Mouse (Mus musculus) neural tube, embryonic 11.5 days (tissue): Measurements from ENCODE around the gene Sap25. TPM values are rescaled to one million over a fixed set of nuclear protein-coding genes. Genes with fewer than 3 reads are reported as not detected.
A peak's percentile ranks its signal among the peaks of the same experiment; 100 is the strongest.

Source experiments
- ATAC-seq: fragments of 200-750 bp; cut with Nextera tagmentation; 2 replicates; pipeline ENCODE4 v1.8.0; 2017; ENCODE audit warnings: moderate number of reproducible peaks, mild to moderate bottlenecking, moderate TSS enrichment, moderate library complexity; ENCODE audit not compliant: insufficient read depth, low FRiP score, low TSS enrichment
- DNase-seq: peaks from one replicate; pipeline ENCODE4 v3.0.0-alpha.2; 2015; ENCODE audit warnings: low spot score
- H3K27ac ChIP-seq: fragments of 300-500 bp; sonication (generic); 2 replicates; pipeline ENCODE4 v1.5.1; 2014; ENCODE audit warnings: low read depth, mild to moderate bottlenecking, low read length
- H3K27me3 ChIP-seq: fragments of 300-500 bp; sonication (generic); 2 replicates; pipeline ENCODE4 v1.6.1; 2014; ENCODE audit warnings: mild to moderate bottlenecking, low read length, mixed read lengths; ENCODE audit not compliant: control insufficient read depth, insufficient read depth
- H3K36me3 ChIP-seq: fragments of 300-500 bp; sonication (generic); 2 replicates; pipeline ENCODE4 v1.6.1; 2014; ENCODE audit warnings: mild to moderate bottlenecking, low read length, moderate library complexity, mixed read lengths; ENCODE audit not compliant: control insufficient read depth, insufficient read depth
- H3K4me1 ChIP-seq: fragments of 300-500 bp; sonication (generic); 2 replicates; pipeline ENCODE4 v1.6.1; 2014; ENCODE audit warnings: low read length, mixed read lengths; ENCODE audit not compliant: control insufficient read depth, insufficient read depth
- H3K4me2 ChIP-seq: fragments of 300-500 bp; sonication (generic); 2 replicates; pipeline ENCODE4 v1.6.1; 2014; ENCODE audit warnings: low read depth, mild to moderate bottlenecking, moderate library complexity
- H3K4me3 ChIP-seq: fragments of 300-500 bp; sonication (generic); 2 replicates; pipeline ENCODE4 v1.5.1; 2014; ENCODE audit warnings: low read depth, low read length
- H3K9ac ChIP-seq: fragments of 300-500 bp; sonication (generic); 2 replicates; pipeline ENCODE4 v1.6.1; 2014; ENCODE audit warnings: mild to moderate bottlenecking, low read length
- H3K9me3 ChIP-seq: fragments of 300-500 bp; sonication (generic); 2 replicates; pipeline ENCODE4 v1.6.1; 2016; ENCODE audit warnings: low read length; ENCODE audit not compliant: control insufficient read depth
- WGBS: fragments of 180-500 bp; shearing (Covaris S2); extraction: QIAGEN DNeasy Blood & Tissue Kit; methylation state at CpG from one replicate; pipeline ENCODE4 v1.1.7; 2014; 5-methylcytosine and 5-hydroxymethylcytosine counted together
- polyA plus RNA-seq: library from polyadenylated mRNA; unstranded; fragments of >200 nt; fragmentation: Nextera tagmentation; extraction: Ambion mirVana; gene quantifications from 2 replicates; pipeline ENCODE4 v1.2.1, GENCODE M21; 2014

Sap25 gene
- polyA plus RNA-seq, 1 experiment from 2014 or later, result 6.0 TPM

- H3K4me3 ChIP-seq, result no peak overlapping the region
- no peak overlapping the region for H3K9ac ChIP-seq
- H3K27ac ChIP-seq, result no peak overlapping the region
- H3K27me3 ChIP-seq, result no peaks in the 10 kb centered on the region
- no peak for DNase-seq
- WGBS, result 86% methylated on average over 4 of the region's 4 CpGs
- peaks cover 13% of the 10 kb centered on the region for H3K4me1 ChIP-seq
- no peaks in the 10 kb centered on the region for H3K9me3 ChIP-seq
- ATAC-seq, result no peak
- H3K36me3 ChIP-seq, result no peaks in the 10 kb centered on the region
- H3K4me2 ChIP-seq, result no peak overlapping the region
Observed at GRCm38 (mm10) chr5:137679726-137680125, 38.6 kb downstream of the Sap25 start.

DNA sequence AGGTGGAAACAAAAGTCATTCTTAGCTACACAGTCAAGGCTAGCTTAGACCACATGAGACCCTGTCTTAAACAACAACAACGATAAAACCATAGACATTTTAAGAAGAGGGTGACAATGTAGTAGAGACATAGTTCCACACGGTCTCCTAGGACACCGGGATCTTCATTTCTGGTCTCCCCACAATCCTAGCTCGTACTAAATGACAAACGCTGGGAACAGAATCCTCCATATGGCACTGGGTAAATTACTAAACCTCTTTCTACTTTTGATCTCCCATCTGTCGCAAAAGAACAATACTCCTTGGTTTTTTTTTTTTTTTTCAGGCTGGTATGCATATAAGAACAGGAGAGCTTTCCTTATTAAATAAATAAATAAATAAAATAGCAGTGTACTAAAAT is 41.4 kb downstream of the Sap25 start:
- H3K9ac ChIP-seq, result no peak overlapping the region
- H3K4me3 ChIP-seq, result no peak overlapping the region
- H3K36me3 ChIP-seq, result no peaks in the 10 kb centered on the region
- no peaks in the 10 kb centered on the region for H3K27me3 ChIP-seq
- ATAC-seq, result no peak
- WGBS, result 87% methylated on average over 6 of the region's 6 CpGs
- H3K4me1 ChIP-seq, result peaks cover 13% of the 10 kb centered on the region
- no peaks in the 10 kb centered on the region for H3K9me3 ChIP-seq
- no peak overlapping the region for H3K27ac ChIP-seq
- H3K4me2 ChIP-seq, result no peak overlapping the region; the same call in 1 of the 2 replicates
- no peak for DNase-seq

DNA sequence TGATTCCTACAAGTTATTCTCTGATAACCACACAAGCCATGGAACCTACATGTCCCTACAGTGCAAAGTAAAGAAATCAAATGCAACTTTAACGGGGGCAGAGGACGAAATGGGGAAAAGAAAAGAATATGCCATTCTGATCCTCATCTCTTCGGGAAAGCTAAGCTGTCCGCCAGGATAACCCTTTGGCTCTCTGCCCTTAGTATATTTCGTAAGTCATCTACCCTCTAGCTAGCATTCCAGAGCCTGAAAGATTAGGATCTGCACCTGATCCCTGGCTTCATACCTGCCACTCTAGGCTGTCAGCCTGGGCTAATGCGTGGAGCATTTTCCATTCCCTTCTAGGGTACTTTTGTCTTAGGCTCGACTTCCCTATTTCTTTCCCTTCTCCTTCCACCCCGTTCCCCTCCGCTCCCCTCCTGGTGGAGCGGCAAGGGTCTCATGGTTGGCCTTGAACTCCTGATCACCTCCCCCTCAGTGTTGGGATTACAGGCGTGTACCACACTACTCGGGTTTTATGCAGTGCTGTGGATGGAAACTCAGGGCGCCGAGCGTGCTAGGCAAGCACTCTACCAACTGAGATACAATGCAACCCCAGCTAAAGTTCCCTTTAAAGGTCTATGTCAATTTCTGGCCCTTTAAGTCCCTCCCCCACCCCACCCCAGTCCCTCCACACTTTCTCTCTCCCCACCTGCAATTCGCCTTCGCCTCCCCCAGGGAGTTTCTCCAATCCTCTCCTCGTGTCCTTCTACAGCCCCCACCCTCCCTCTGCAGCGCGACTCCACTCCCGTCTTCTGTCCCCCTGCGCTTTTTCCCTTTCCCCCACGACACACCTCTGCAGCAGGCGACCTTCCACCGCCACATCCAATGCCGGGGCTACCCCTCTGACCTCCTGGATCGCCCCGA is 42.5 kb downstream of the Sap25 start:
- 20% methylated on average over 28 of the region's 28 CpGs for WGBS
- Histone ChIP-seq H3K4me1 (peaks cover 13% of the 10 kb centered on the region), H3K9ac (peak overlapping the region; percentile 66), H3K27me3 (no peaks in the 10 kb centered on the region), H3K4me2 (peak overlapping the region; percentile 86), H3K27ac (peak overlapping the region; percentile 49; the same call in 1 of the 2 replicates), H3K36me3 (no peaks in the 10 kb centered on the region), H3K4me3 (peak overlapping the region; percentile 71), H3K9me3 (no peaks in the 10 kb centered on the region)
- DNase-seq, result peak; percentile 18
- peak; percentile 38; the same call in 1 of the 2 replicates for ATAC-seq

- ATAC-seq, result peak; percentile 97
- Histone ChIP-seq H3K27ac (peak within 1 kb of the TSS; percentile 49; the same call in 1 of the 2 replicates), H3K9me3 (no peaks in the 10 kb centered on the region), H3K4me3 (peak within 1 kb of the TSS; percentile 71), H3K4me1 (peaks cover 13% of the 10 kb centered on the region), H3K4me2 (peak within 1 kb of the TSS; percentile 86), H3K27me3 (no peaks in the 10 kb centered on the region), H3K36me3 (no peaks in the 10 kb centered on the region), H3K9ac (peak within 1 kb of the TSS; percentile 66)
- DNase-seq, result peak; percentile 98
- WGBS, result under 1% methylated on average over 58 of the region's 62 CpGs
Observed at GRCm38 (mm10) chr5:137684294-137685123, 43.4 kb downstream of the Sap25 start, which contains the start of gene Agfg2. Gene Agfg2, minus strand, starts transcription at chr5:137684726.

DNA sequence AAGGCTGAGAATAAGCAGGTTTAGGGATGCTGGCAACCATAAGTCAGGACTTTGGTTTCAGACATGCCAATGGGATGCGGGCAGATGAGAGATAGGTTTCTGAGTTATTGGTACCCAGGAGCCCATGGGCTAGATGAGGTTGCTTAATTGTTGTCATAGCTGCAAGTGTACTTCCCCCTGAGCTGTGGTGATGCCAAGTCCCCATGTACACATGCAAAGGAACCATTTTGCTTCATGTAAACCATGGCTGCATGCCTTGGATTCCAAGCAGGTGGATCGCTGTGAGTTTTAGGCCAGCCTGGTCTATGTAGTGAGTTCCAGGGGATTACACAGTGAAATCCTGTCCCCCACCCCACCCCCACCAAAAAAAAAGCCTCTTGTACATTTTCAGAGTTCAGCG is 44.5 kb downstream of the Sap25 start:
- DNase-seq (no peak), ATAC-seq (no peak)
- Histone ChIP-seq H3K4me3 (no peak overlapping the region), H3K27ac (no peak overlapping the region), H3K4me2 (no peak overlapping the region), H3K36me3 (no peaks in the 10 kb centered on the region), H3K9me3 (no peaks in the 10 kb centered on the region), H3K27me3 (no peaks in the 10 kb centered on the region), H3K4me1 (peaks cover 13% of the 10 kb centered on the region), H3K9ac (no peak overlapping the region)
- 95% methylated on average over 3 of the region's 3 CpGs for WGBS

GRCm38 (mm10) chr5:137686127-137686790 is 45.1 kb downstream of the Sap25 start:
- no peak overlapping the region for H3K27ac ChIP-seq
- no peak overlapping the region for H3K4me3 ChIP-seq
- ATAC-seq (no peak), DNase-seq (no peak)
- H3K9me3 ChIP-seq, result no peaks in the 10 kb centered on the region
- WGBS, result 83% methylated on average over 6 of the region's 6 CpGs
- H3K36me3 ChIP-seq, result no peaks in the 10 kb centered on the region
- no peak overlapping the region for H3K4me2 ChIP-seq
- no peaks in the 10 kb centered on the region for H3K27me3 ChIP-seq
- peaks cover 13% of the 10 kb centered on the region for H3K4me1 ChIP-seq
- no peak overlapping the region for H3K9ac ChIP-seq

DNA sequence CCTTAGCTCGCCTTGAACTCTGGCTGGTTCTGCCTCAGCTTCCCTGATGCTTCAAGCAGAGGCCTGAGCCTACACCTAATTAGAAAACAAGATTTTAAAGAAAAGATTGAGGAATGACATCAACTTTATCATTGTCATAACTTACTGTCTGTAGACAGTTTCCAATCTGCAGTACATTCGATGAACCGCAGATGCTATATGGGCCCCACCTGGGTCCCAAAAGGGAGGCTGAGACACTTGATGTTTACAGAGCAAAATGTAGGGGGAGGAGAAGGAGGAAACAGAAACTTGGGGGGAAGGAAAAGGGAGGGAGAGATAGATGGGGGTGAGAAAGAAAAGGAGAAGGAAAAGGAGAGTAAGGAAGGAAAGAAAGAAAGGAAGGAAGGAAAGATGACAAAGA is 48.8 kb downstream of the Sap25 start:
- Histone ChIP-seq H3K36me3 (no peaks in the 10 kb centered on the region), H3K27me3 (no peaks in the 10 kb centered on the region), H3K9me3 (no peaks in the 10 kb centered on the region), H3K4me1 (no peaks in the 10 kb centered on the region), H3K9ac (no peak overlapping the region), H3K4me2 (no peak overlapping the region), H3K27ac (no peak overlapping the region), H3K4me3 (no peak overlapping the region)
- WGBS, result 89% methylated on average over 3 of the region's 3 CpGs
- DNase-seq (no peak), ATAC-seq (no peak)

- Histone ChIP-seq H3K4me1 (no peaks in the 10 kb centered on the region), H3K36me3 (no peaks in the 10 kb centered on the region), H3K4me3 (no peak overlapping the region), H3K4me2 (no peak overlapping the region), H3K9me3 (no peaks in the 10 kb centered on the region), H3K27ac (no peak overlapping the region), H3K9ac (no peak overlapping the region), H3K27me3 (no peaks in the 10 kb centered on the region)
- no peak for ATAC-seq
- WGBS, result 67% methylated on average over 9 of the region's 9 CpGs
- DNase-seq, result no peak
Observed at GRCm38 (mm10) chr5:137690531-137690930, 49.4 kb downstream of the Sap25 start.
